Mouse (Mus musculus): ENCODE data around the gene Tnf. TPM values are rescaled to one million over a fixed set of nuclear protein-coding genes. Genes with fewer than 3 reads are reported as not detected.

Tnf gene
- not detected in 2 replicates for polyA plus RNA-seq (2015; fragmentation: Nextera tagmentation; extraction: Ambion mirVana)

GRCm38 (mm10) chr17:35201787-35202186 is at the start of gene Tnf:
Gene Tnf, minus strand, starts transcription at chr17:35202007.
- Histone ChIP-seq H3K9ac (replicated peaks) (no peak within 1 kb of the TSS), H3K27me3 (peaks cover 7% of the 10 kb centered on the region; the same call in 1 of the 2 replicates), H3K4me2 (replicated peaks) (no peak within 1 kb of the TSS), H3K4me1 (no peaks in the 10 kb centered on the region), H3K9me3 (no peaks in the 10 kb centered on the region), H3K27ac (replicated peaks) (no peak within 1 kb of the TSS), H3K36me3 (no peaks in the 10 kb centered on the region), H3K4me3 (no peak within 1 kb of the TSS)
- 54% methylated on average over 13 of the region's 13 CpGs for WGBS
- no peak for ATAC-seq (replicated peaks)

GRCm38 (mm10) chr17:35251162-35251719 is 49.4 kb upstream of the Tnf start:
- peaks cover 12% of the 10 kb centered on the region for H3K4me1 ChIP-seq
- no peak overlapping the region for H3K4me2 ChIP-seq (replicated peaks)
- no peak overlapping the region for H3K4me3 ChIP-seq
- 0 out of 2 replicates have a peak, but pooled peaks have one; percentile 8 for ATAC-seq (replicated peaks)
- H3K9me3 ChIP-seq: no peaks in the 10 kb centered on the region
- H3K9ac ChIP-seq (replicated peaks): no peak overlapping the region
- 81% methylated on average over 15 of the region's 15 CpGs for WGBS
- no peak overlapping the region for H3K27ac ChIP-seq (replicated peaks)
- peaks cover 81% of the 10 kb centered on the region for H3K36me3 ChIP-seq
- no peaks in the 10 kb centered on the region for H3K27me3 ChIP-seq

GRCm38 (mm10) chr17:35250348-35251120 is 48.7 kb upstream of the Tnf start:
- H3K27ac ChIP-seq (replicated peaks): no peak overlapping the region
- peaks cover 19% of the 10 kb centered on the region for H3K4me1 ChIP-seq
- peaks cover 87% of the 10 kb centered on the region for H3K36me3 ChIP-seq
- H3K9me3 ChIP-seq: no peaks in the 10 kb centered on the region
- no peak overlapping the region for H3K4me3 ChIP-seq
- WGBS: 95% methylated on average over 3 of the region's 3 CpGs
- H3K9ac ChIP-seq (replicated peaks): no peak overlapping the region
- ATAC-seq (replicated peaks): no peak
- H3K4me2 ChIP-seq (replicated peaks): no peak overlapping the region
- no peaks in the 10 kb centered on the region for H3K27me3 ChIP-seq

DNA sequence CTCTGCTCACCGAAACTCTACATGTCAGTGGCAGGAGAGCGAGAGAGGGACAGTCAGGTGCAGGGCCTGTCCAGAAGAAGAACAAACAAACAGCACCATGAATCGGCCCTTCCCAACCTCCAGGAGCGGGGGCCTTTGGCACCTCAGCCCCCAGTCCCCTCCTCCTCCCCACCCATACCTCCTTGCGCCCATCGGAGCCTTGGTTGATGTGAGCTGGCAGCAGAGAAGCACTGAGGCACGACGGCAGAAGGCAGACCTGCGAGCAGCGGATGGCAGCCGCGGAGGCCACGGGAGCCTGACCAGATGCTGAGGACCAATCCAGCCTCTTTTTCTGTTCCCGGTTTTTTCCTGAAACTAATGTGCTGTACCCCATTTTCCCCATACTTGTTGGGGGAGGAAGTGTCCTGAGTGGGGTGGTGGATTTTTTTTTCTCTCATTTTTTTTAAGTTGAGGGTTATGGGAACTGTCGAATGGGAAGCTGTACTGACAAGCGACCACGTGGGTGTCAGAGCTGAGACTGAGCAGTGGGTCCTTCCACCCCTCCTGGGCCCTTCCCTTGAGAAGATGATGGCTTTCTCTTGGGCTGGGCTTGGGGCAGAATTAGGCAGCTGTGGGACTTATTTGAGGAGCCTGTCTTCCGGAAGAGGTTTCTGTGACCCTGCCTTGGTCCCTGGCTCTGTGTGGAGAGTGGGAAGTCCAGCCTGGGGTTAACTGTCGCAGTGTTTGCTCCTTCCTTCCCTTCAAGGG is 47.8 kb upstream of the Tnf start:
- peaks cover 28% of the 10 kb centered on the region for H3K4me1 ChIP-seq
- no peak overlapping the region for H3K27ac ChIP-seq (replicated peaks)
- ATAC-seq (replicated peaks): no peak
- no peak overlapping the region for H3K9ac ChIP-seq (replicated peaks)
- 88% methylated on average over 19 of the region's 19 CpGs for WGBS
- no peak overlapping the region for H3K4me2 ChIP-seq (replicated peaks)
- no peaks in the 10 kb centered on the region for H3K27me3 ChIP-seq
- no peak overlapping the region for H3K4me3 ChIP-seq
- peaks cover 96% of the 10 kb centered on the region for H3K36me3 ChIP-seq
- no peaks in the 10 kb centered on the region for H3K9me3 ChIP-seq

DNA sequence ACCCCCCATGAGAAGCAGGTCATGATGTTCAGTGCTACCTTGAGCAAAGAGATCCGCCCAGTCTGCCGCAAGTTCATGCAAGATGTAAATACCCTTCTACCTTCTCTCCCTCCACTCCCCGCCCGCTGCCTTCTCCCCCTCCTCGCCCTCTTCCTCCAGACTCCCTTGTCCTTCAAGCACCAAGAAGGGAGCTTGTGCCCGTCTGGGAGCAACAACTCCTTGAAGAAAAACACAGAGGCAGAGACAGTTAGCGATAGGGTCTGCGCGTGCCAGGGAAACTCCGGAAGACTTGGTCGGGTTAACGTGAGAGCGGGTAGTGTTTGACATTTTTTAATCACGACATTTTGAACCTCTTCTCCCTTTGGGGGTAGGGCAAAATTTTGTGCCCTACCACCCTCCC is 47.2 kb upstream of the Tnf start:
- 88% methylated on average over 14 of the region's 14 CpGs for WGBS
- Histone ChIP-seq H3K4me3 (no peak overlapping the region), H3K36me3 (peaks cover 97% of the 10 kb centered on the region), H3K4me1 (peaks cover 34% of the 10 kb centered on the region), H3K9me3 (no peaks in the 10 kb centered on the region), H3K4me2 (replicated peaks) (no peak overlapping the region), H3K27me3 (no peaks in the 10 kb centered on the region), H3K27ac (replicated peaks) (no peak overlapping the region), H3K9ac (replicated peaks) (no peak overlapping the region)
- ATAC-seq (replicated peaks): no peak

- Histone ChIP-seq H3K9ac (replicated peaks) (no peak overlapping the region), H3K36me3 (peaks cover 86% of the 10 kb centered on the region), H3K4me2 (replicated peaks) (no peak overlapping the region), H3K4me1 (peaks cover 42% of the 10 kb centered on the region), H3K9me3 (no peaks in the 10 kb centered on the region), H3K4me3 (no peak overlapping the region), H3K27ac (replicated peaks) (no peak overlapping the region), H3K27me3 (no peaks in the 10 kb centered on the region)
- 78% methylated on average over 7 of the region's 7 CpGs for WGBS
- no peak for ATAC-seq (replicated peaks)
Observed at GRCm38 (mm10) chr17:35247144-35247543, 45.3 kb upstream of the Tnf start.

DNA sequence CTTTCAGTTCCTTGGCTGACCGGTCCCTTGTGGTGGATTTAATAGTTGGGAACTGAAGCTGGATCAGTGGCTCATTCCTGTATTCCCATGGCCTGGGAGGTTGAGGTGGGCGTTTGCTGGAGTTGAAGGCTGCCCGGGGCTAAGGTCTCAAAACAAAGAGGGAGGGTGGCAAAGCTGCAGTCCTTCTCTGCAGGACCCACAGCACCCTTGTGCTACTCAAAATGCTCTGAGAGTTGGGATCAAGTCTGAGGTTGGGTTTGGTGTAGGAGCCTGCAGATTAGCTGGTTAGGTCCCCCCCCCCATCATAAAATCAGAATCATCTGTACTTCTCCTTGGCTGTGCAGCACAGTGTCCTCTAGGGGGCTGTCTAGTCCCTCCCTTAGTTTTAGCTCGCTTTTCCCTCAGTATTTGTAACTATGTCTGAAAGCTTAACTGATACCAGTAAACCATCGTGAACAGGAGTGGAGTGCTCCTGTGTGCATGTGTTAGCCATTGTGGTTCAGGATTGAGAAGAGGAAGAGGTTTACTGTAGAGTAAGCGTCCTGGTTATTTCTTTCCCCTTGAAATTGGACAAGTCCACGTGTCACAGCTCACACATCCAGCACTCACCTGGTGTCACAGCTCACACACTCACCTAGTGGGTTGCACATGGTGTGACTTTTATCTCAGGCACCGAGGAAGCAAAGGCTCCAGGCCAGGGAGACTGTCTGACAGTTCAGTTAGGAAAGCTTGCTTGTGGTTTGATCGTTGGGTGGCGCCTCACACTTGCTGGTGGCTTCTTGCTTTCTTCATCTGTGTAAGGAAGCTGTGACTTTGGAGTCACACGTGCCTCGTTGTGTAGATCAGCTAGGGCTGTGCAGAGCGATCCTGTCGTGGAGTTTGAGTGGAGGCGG is 44.2 kb upstream of the Tnf start:
- no peak for ATAC-seq (replicated peaks)
- peak overlapping the region; percentile 81 for H3K4me2 ChIP-seq (replicated peaks)
- H3K9ac ChIP-seq (replicated peaks): peak overlapping the region; percentile 37; the same call in 1 of the 2 replicates

GRCm38 (mm10) chr17:35244999-35245398 is 43.2 kb upstream of the Tnf start:
- ATAC-seq (replicated peaks): no peak
- Histone ChIP-seq H3K4me3 (peak overlapping the region; percentile 80), H3K27ac (replicated peaks) (peak overlapping the region; percentile 0; the same call in 1 of the 2 replicates), H3K4me2 (replicated peaks) (peak overlapping the region; percentile 81), H3K27me3 (no peaks in the 10 kb centered on the region), H3K4me1 (peaks cover 52% of the 10 kb centered on the region), H3K9me3 (no peaks in the 10 kb centered on the region), H3K36me3 (peaks cover 66% of the 10 kb centered on the region), H3K9ac (replicated peaks) (peak overlapping the region; percentile 99)
- WGBS: 76% methylated on average over 2 of the region's 2 CpGs

More for the DNA sequence above, 44.2 kb upstream of the Tnf start:
- H3K9me3 ChIP-seq: no peaks in the 10 kb centered on the region
- peak overlapping the region; percentile 80 for H3K4me3 ChIP-seq
- 0 out of 2 replicates have a peak overlapping the region, but pooled peaks have one; percentile 24 for H3K27ac ChIP-seq (replicated peaks)
- 80% methylated on average over 15 of the region's 15 CpGs for WGBS
- H3K27me3 ChIP-seq: no peaks in the 10 kb centered on the region
- H3K36me3 ChIP-seq: peaks cover 76% of the 10 kb centered on the region
- peaks cover 43% of the 10 kb centered on the region for H3K4me1 ChIP-seq

DNA sequence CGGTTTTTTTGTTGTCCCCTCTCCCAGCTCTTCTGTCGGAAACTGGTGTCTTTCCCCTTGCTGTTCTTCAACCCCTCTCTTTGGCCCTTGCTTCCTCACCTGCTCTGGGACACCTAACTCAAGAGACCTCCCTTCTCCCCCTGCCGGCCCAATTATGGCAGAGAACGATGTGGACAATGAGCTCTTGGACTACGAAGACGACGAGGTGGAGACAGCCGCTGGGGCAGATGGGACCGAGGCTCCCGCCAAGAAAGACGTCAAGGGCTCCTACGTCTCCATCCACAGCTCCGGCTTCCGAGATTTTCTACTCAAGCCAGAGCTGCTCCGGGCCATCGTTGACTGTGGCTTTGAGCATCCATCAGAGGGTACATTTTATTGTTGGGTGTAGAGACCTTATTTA is 41.3 kb upstream of the Tnf start:
- WGBS: 3% methylated on average over 16 of the region's 16 CpGs
- Histone ChIP-seq H3K4me2 (replicated peaks) (peak overlapping the region; percentile 81), H3K9me3 (no peaks in the 10 kb centered on the region), H3K27ac (replicated peaks) (peak overlapping the region; percentile 97), H3K9ac (replicated peaks) (peak overlapping the region; percentile 99), H3K4me3 (peak overlapping the region; percentile 80), H3K36me3 (peaks cover 47% of the 10 kb centered on the region), H3K27me3 (no peaks in the 10 kb centered on the region), H3K4me1 (peaks cover 52% of the 10 kb centered on the region)
- ATAC-seq (replicated peaks): no peak; the same call in 1 of the 2 replicates

DNA sequence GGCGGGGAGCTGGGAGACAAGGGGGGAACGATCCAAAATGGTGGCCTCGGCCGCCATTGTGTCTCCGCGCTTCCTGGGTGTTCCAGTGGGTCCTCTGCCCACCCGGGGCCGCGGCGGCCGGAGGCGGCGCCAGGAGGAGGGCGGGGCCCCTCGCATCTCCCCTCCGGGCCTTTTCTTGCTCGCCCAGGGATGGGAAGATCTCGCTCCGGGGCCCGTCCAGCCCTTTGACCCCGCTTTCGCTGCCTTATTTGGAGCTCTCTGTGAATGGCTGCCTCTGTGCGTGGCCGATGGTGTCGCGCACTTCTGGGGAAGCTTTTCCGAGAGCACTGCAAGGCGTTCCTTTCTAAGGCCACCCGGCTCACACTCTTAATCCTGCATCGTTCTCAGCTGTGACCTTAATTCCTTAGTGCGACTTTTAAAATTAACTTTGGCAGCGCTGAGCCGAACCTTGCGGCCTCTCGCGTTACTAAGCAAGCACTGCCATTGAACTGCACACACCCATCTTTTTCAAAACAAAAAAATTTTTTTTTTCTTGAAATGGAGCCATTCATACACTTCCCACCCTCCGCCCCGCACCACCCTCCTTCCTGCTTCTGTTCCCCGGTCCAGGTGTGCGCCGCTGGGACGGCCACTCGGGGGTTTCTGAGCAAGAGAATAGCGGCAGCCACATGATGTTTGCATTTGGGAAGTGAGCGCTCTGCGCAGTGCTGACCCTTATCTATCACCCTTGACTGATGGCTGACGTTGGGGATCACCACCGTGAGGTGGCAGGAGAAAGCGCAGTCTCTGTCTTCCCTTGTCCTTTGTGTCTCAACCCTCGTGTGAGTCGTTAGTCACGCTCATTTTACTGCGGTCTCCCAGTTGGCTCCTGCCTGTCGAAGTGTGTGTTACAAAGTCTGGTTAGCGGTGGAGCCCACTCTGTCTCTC is 40.5 kb upstream of the Tnf start:
- Histone ChIP-seq H3K4me2 (replicated peaks) (peak overlapping the region; percentile 81), H3K4me3 (peak overlapping the region; percentile 80), H3K9me3 (no peaks in the 10 kb centered on the region), H3K4me1 (peaks cover 50% of the 10 kb centered on the region), H3K27me3 (no peaks in the 10 kb centered on the region), H3K36me3 (peaks cover 39% of the 10 kb centered on the region), H3K9ac (replicated peaks) (peak overlapping the region; percentile 99), H3K27ac (replicated peaks) (peak overlapping the region; percentile 97)
- under 1% methylated on average over 55 of the region's 55 CpGs for WGBS
- peak; percentile 38 for ATAC-seq (replicated peaks)
